15 mouse cellular contexts compared by ENCODE assay signal in the genomic region with DNA sequence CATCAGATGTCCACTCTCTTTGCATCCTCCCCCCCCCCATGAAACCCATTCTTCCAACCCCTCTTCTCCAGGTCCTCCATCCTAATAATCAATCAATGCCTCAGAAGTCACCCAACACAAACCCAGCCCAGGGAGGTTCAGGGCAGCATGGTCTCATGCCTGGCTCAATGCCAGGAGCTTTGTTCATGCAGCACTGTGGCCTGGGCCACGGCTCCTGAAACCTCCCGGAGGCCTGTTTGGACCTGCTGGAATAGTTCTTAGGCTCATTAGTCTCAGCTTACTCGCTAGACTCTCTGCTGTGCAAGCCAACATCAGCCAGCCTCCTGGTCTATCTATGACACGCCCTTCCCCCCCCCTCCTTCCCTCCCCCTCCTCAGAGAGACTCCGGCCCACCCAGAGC. TPM values are rescaled to one million over a fixed set of nuclear protein-coding genes. Genes with fewer than 3 reads are reported as not detected.
DNase-seq lines count a peak whose midpoint lies in the region; ATAC-seq and TF ChIP-seq lines count a peak whose summit lies in the region.
"Had no signal": no experiment of that assay in that cellular context is flagged by ENCODE, and none has a peak within 500 bp of the region (broad histone marks: within the 10 kb centered on the region; RNA-seq: fewer than 3 reads in every experiment).

No protein-coding gene starts in this region.

- ATAC-seq in heart, embryonic 13.5 days (ENCODE audit: extremely low read depth, insufficient number of reproducible peaks, low FRiP score, low TSS enrichment): no peak
- peak; percentile 34 for ATAC-seq in limb, embryonic 12.5 days (ENCODE audit: insufficient number of reproducible peaks, insufficient read depth, low FRiP score, low TSS enrichment, low read depth)
- ATAC-seq in midbrain, embryonic 13.5 days: no peak
- ATAC-seq: liver, embryonic 12.5 days had no signal

- TF ChIP-seq CTCF in brain, embryonic 14.5 days (IDR thresholded peaks at IDR 0.05; ENCODE audit: borderline replicate concordance, extremely low read depth, insufficient read depth, insufficient read length): no peak

- H3K9me3 ChIP-seq in heart, embryonic 13.5 days: no peaks in the 10 kb centered on the region
- no peaks in the 10 kb centered on the region for H3K9me3 ChIP-seq in limb, embryonic 12.5 days
- no peaks in the 10 kb centered on the region for H3K9me3 ChIP-seq in midbrain, embryonic 10.5 days (replicated peaks)
- H3K9me3 ChIP-seq in midbrain, embryonic 13.5 days: no peaks in the 10 kb centered on the region
- H3K9me3 ChIP-seq: liver, embryonic 12.5 days had no signal

- H3K27me3 ChIP-seq in heart, embryonic 13.5 days (replicated peaks): no peaks in the 10 kb centered on the region
- no peaks in the 10 kb centered on the region for H3K27me3 ChIP-seq in limb, embryonic 12.5 days
- no peaks in the 10 kb centered on the region for H3K27me3 ChIP-seq in midbrain, embryonic 10.5 days (ENCODE audit: low read depth, poor library complexity, severe bottlenecking)
- no peaks in the 10 kb centered on the region for H3K27me3 ChIP-seq in midbrain, embryonic 13.5 days

- no peak for DNase-seq in heart, adult 11 months
- DNase-seq in brain, embryonic 14.5 days (ENCODE audit: low read depth): peak; percentile 37
- DNase-seq in kidney, adult 8-10 months: peak; percentile 39 to 52
- no peak for DNase-seq in midbrain, embryonic 10.5 days (ENCODE audit: low spot score)
- no peak for DNase-seq in right cerebral cortex, postnatal 4 days
- DNase-seq: adrenal gland, postnatal 25 days; cerebellum, postnatal 36 days; heart, postnatal 10 days had no signal

- 0 out of 2 replicates have a peak overlapping the region, but pooled peaks have one; percentile 33 for H3K9ac ChIP-seq in heart, embryonic 13.5 days
- H3K9ac ChIP-seq in limb, embryonic 12.5 days (replicated peaks): no peak overlapping the region
- H3K9ac ChIP-seq in midbrain, embryonic 13.5 days (replicated peaks): no peak overlapping the region
- H3K9ac ChIP-seq: liver, embryonic 12.5 days had no signal

- peaks cover 36% of the 10 kb centered on the region for H3K4me1 ChIP-seq in heart, embryonic 13.5 days
- peaks cover 17% of the 10 kb centered on the region for H3K4me1 ChIP-seq in limb, embryonic 12.5 days (replicated peaks)
- H3K4me1 ChIP-seq in midbrain, embryonic 10.5 days: peaks cover 20% of the 10 kb centered on the region
- peaks cover 15% of the 10 kb centered on the region for H3K4me1 ChIP-seq in midbrain, embryonic 13.5 days (replicated peaks)

- 56% methylated on average over 5 of the region's 5 CpGs for WGBS in heart, embryonic 13.5 days
- 50% methylated on average over 5 of the region's 5 CpGs for WGBS in limb, embryonic 12.5 days
- 85% methylated on average over 5 of the region's 5 CpGs for WGBS in midbrain, embryonic 10.5 days
- 66% methylated on average over 5 of the region's 5 CpGs for WGBS in midbrain, embryonic 13.5 days

- TF ChIP-seq POLR2A in brain, embryonic 14.5 days (IDR thresholded peaks at IDR 0.05; ENCODE audit: borderline replicate concordance, extremely low read depth, insufficient read depth, insufficient read length, poor library complexity, severe bottlenecking): no peak

- 0 out of 2 replicates have a peak overlapping the region, but pooled peaks have one; percentile 15 for H3K27ac ChIP-seq in heart, embryonic 13.5 days (replicated peaks)
- 0 out of 2 replicates have a peak overlapping the region, but pooled peaks have one; percentile 17 for H3K27ac ChIP-seq in limb, embryonic 12.5 days
- H3K27ac ChIP-seq in midbrain, embryonic 10.5 days (replicated peaks): no peak overlapping the region
- H3K27ac ChIP-seq in midbrain, embryonic 13.5 days: no peak overlapping the region
- H3K27ac ChIP-seq: left cerebral cortex, adult 2 months; liver, embryonic 12.5 days; macrophage had no signal

- no peak overlapping the region for H3K4me2 ChIP-seq in heart, embryonic 13.5 days
- H3K4me2 ChIP-seq in limb, embryonic 12.5 days: no peak overlapping the region
- H3K4me2 ChIP-seq in midbrain, embryonic 13.5 days (replicated peaks): no peak overlapping the region
- H3K4me2 ChIP-seq: liver, embryonic 12.5 days had no signal

- no peak overlapping the region for H3K4me3 ChIP-seq in heart, embryonic 13.5 days
- H3K4me3 ChIP-seq in limb, embryonic 12.5 days (replicated peaks): no peak overlapping the region
- no peak overlapping the region for H3K4me3 ChIP-seq in midbrain, embryonic 10.5 days
- no peak overlapping the region for H3K4me3 ChIP-seq in midbrain, embryonic 13.5 days (replicated peaks)
- H3K4me3 ChIP-seq: erythroblast, embryonic 14.5 days; left cerebral cortex, adult 2 months; liver, embryonic 12.5 days had no signal

- no peaks in the 10 kb centered on the region for H3K36me3 ChIP-seq in heart, embryonic 13.5 days
- no peaks in the 10 kb centered on the region for H3K36me3 ChIP-seq in limb, embryonic 12.5 days
- no peaks in the 10 kb centered on the region for H3K36me3 ChIP-seq in midbrain, embryonic 10.5 days
- H3K36me3 ChIP-seq in midbrain, embryonic 13.5 days: no peaks in the 10 kb centered on the region
- H3K36me3 ChIP-seq: liver, embryonic 12.5 days had no signal

RNA-seq across cellular contexts. Expression of a gene that starts 27.7 kb away (rescaled TPM):
- 6.5 and 7.2 TPM in 2 replicates for polyA plus RNA-seq in heart, embryonic 13.5 days (2015; fragmentation: Nextera tagmentation; extraction: Ambion mirVana)
- 3.1 and 5.2 TPM in 2 replicates for polyA plus RNA-seq in brain, embryonic 14.5 days (2012; rRNA removed)
- 6.2 and 7.4 TPM in 2 replicates for polyA plus RNA-seq in limb, embryonic 12.5 days (2016; fragmentation: Nextera tagmentation; extraction: Ambion mirVana)
- 1.1 and 1.5 TPM in 2 replicates for polyA plus RNA-seq in midbrain, embryonic 10.5 days (2016; fragmentation: Nextera tagmentation; extraction: Ambion mirVana)
- polyA plus RNA-seq in midbrain, embryonic 13.5 days (2015; fragmentation: Nextera tagmentation; extraction: Ambion mirVana): 0.78 and 1.4 TPM in 2 replicates

Comparison
In these comparisons a context has a peak if more than half of its experiments do, and no peak if none do; other contexts are left out.
1. H3K27ac ChIP-seq: peak in heart, embryonic 13.5 days (single experiment) and limb, embryonic 12.5 days (single experiment); none in midbrain, embryonic 10.5 days (single experiment) and midbrain, embryonic 13.5 days (single experiment).
2. DNase-seq: peak in brain, embryonic 14.5 days (single experiment) and kidney, adult 8-10 months (2 of 2); none in heart, adult 11 months (single experiment), midbrain, embryonic 10.5 days (single experiment) and right cerebral cortex, postnatal 4 days (single experiment).